Mouse (Mus musculus): ENCODE results near the gene Kif21b. TPM values are rescaled to one million over a fixed set of nuclear protein-coding genes. Genes with fewer than 3 reads are reported as not detected.

The Kif21b gene
- polyA plus RNA-seq, 1 experiment from 2014 or later, result 10.2 TPM

DNA sequence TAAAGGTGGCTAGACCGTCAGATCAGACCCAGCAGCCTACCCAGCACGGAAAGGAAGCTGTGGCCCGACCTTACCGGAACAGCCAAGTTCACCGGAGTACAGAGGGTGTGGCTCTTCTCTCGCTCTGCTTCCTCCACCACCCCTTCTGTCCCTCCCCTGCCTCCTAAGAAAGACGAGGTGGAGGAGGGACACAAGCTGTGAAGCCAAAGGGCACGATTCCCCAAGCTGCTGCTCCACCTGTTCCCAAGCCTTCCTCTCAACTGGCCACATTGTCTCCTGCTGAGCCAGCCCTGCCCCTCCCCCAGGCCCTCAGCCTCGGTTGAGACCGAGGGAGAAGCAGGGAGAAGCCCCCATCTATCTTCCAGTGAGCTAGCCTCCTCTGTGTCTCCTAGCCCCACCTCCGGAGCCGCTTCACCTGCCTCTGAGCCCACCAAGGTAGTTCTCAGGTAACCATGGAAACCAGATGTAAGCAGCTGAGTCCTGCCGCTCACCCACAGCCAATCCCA lies 43.0 kb downstream of the Kif21b start:
- H3K36me3 ChIP-seq (ENCODE audit: control insufficient read depth, insufficient read depth, low read length), result peaks cover 7% of the 10 kb centered on the region
- no peak overlapping the region for H3K4me3 ChIP-seq (ENCODE audit: low read depth, low read length)

GRCm38 (mm10) chr1:136175183-136175582 lies 44.0 kb downstream of the Kif21b start:
- Histone ChIP-seq H3K4me1 (ENCODE audit: control insufficient read depth, insufficient read depth, low read length) (peaks cover 10% of the 10 kb centered on the region), H3K27me3 (ENCODE audit: control insufficient read depth, insufficient read depth, low read length) (no peaks in the 10 kb centered on the region), H3K36me3 (ENCODE audit: control insufficient read depth, insufficient read depth, low read length) (peaks cover 7% of the 10 kb centered on the region), H3K9me3 (ENCODE audit: control insufficient read depth, low read length) (no peaks in the 10 kb centered on the region), H3K9ac (ENCODE audit: low read length) (no peak overlapping the region), H3K4me2 (ENCODE audit: low read depth, severe bottlenecking) (no peak overlapping the region), H3K4me3 (ENCODE audit: low read depth, low read length) (no peak overlapping the region), H3K27ac (replicated peaks; ENCODE audit: low read depth, low read length) (no peak overlapping the region)
- ATAC-seq (ENCODE audit: insufficient number of reproducible peaks, low FRiP score, low TSS enrichment, low read depth), result 0 out of 2 replicates have a peak, but pooled peaks have one; percentile 4
- DNase-seq (ENCODE audit: low spot score), result peak; percentile 70
- 36% methylated on average over 6 of the region's 6 CpGs for WGBS

More for the DNA sequence above, 43.0 kb downstream of the Kif21b start:
- no peak overlapping the region for H3K4me2 ChIP-seq (ENCODE audit: low read depth, severe bottlenecking)
- ATAC-seq (ENCODE audit: insufficient number of reproducible peaks, low FRiP score, low TSS enrichment, low read depth) (no peak), DNase-seq (ENCODE audit: low spot score) (peak; percentile 38)
- 16% methylated on average over 13 of the region's 13 CpGs for WGBS
- no peak overlapping the region for H3K9ac ChIP-seq (ENCODE audit: low read length)
- H3K27me3 ChIP-seq (ENCODE audit: control insufficient read depth, insufficient read depth, low read length), result no peaks in the 10 kb centered on the region
- H3K9me3 ChIP-seq (ENCODE audit: control insufficient read depth, low read length), result no peaks in the 10 kb centered on the region
- peaks cover 10% of the 10 kb centered on the region for H3K4me1 ChIP-seq (ENCODE audit: control insufficient read depth, insufficient read depth, low read length)
- no peak overlapping the region for H3K27ac ChIP-seq (replicated peaks; ENCODE audit: low read depth, low read length)

GRCm38 (mm10) chr1:136177085-136177484 lies 45.9 kb downstream of the Kif21b start:
- Histone ChIP-seq H3K27ac (replicated peaks; ENCODE audit: low read depth, low read length) (no peak overlapping the region), H3K9me3 (ENCODE audit: control insufficient read depth, low read length) (no peaks in the 10 kb centered on the region), H3K4me3 (ENCODE audit: low read depth, low read length) (no peak overlapping the region), H3K36me3 (ENCODE audit: control insufficient read depth, insufficient read depth, low read length) (peaks cover 5% of the 10 kb centered on the region), H3K4me1 (ENCODE audit: control insufficient read depth, insufficient read depth, low read length) (peaks cover 10% of the 10 kb centered on the region), H3K9ac (ENCODE audit: low read length) (no peak overlapping the region), H3K27me3 (ENCODE audit: control insufficient read depth, insufficient read depth, low read length) (no peaks in the 10 kb centered on the region), H3K4me2 (ENCODE audit: low read depth, severe bottlenecking) (no peak overlapping the region)
- 90% methylated on average over 2 of the region's 2 CpGs for WGBS
- ATAC-seq (ENCODE audit: insufficient number of reproducible peaks, low FRiP score, low TSS enrichment, low read depth), result no peak
- DNase-seq (ENCODE audit: low spot score), result no peak

GRCm38 (mm10) chr1:136178741-136179140 lies 47.6 kb downstream of the Kif21b start:
- WGBS, result 60% methylated on average over 6 of the region's 6 CpGs
- Histone ChIP-seq H3K9ac (ENCODE audit: low read length) (no peak overlapping the region), H3K27me3 (ENCODE audit: control insufficient read depth, insufficient read depth, low read length) (no peaks in the 10 kb centered on the region), H3K4me1 (ENCODE audit: control insufficient read depth, insufficient read depth, low read length) (peaks cover 7% of the 10 kb centered on the region), H3K4me3 (ENCODE audit: low read depth, low read length) (no peak overlapping the region), H3K27ac (replicated peaks; ENCODE audit: low read depth, low read length) (no peak overlapping the region), H3K36me3 (ENCODE audit: control insufficient read depth, insufficient read depth, low read length) (peaks cover 5% of the 10 kb centered on the region), H3K9me3 (ENCODE audit: control insufficient read depth, low read length) (no peaks in the 10 kb centered on the region), H3K4me2 (ENCODE audit: low read depth, severe bottlenecking) (no peak overlapping the region)
- ATAC-seq (ENCODE audit: insufficient number of reproducible peaks, low FRiP score, low TSS enrichment, low read depth), result no peak
- DNase-seq (ENCODE audit: low spot score), result no peak

GRCm38 (mm10) chr1:136179511-136180001 lies 48.4 kb downstream of the Kif21b start:
- no peaks in the 10 kb centered on the region for H3K9me3 ChIP-seq (ENCODE audit: control insufficient read depth, low read length)
- no peak overlapping the region for H3K9ac ChIP-seq (ENCODE audit: low read length)
- no peak overlapping the region for H3K4me2 ChIP-seq (ENCODE audit: low read depth, severe bottlenecking)
- no peak overlapping the region for H3K4me3 ChIP-seq (ENCODE audit: low read depth, low read length)
- H3K36me3 ChIP-seq (ENCODE audit: control insufficient read depth, insufficient read depth, low read length), result peaks cover 5% of the 10 kb centered on the region
- no peaks in the 10 kb centered on the region for H3K27me3 ChIP-seq (ENCODE audit: control insufficient read depth, insufficient read depth, low read length)
- H3K4me1 ChIP-seq (ENCODE audit: control insufficient read depth, insufficient read depth, low read length), result no peaks in the 10 kb centered on the region
- ATAC-seq (ENCODE audit: insufficient number of reproducible peaks, low FRiP score, low TSS enrichment, low read depth), result no peak
- WGBS, result 92% methylated on average over 2 of the region's 2 CpGs
- no peak overlapping the region for H3K27ac ChIP-seq (replicated peaks; ENCODE audit: low read depth, low read length)
- no peak for DNase-seq (ENCODE audit: low spot score)

- Histone ChIP-seq H3K4me1 (ENCODE audit: control insufficient read depth, insufficient read depth, low read length) (no peaks in the 10 kb centered on the region), H3K27me3 (ENCODE audit: control insufficient read depth, insufficient read depth, low read length) (no peaks in the 10 kb centered on the region), H3K36me3 (ENCODE audit: control insufficient read depth, insufficient read depth, low read length) (no peaks in the 10 kb centered on the region), H3K4me2 (ENCODE audit: low read depth, severe bottlenecking) (no peak overlapping the region), H3K4me3 (ENCODE audit: low read depth, low read length) (no peak overlapping the region), H3K9me3 (ENCODE audit: control insufficient read depth, low read length) (no peaks in the 10 kb centered on the region), H3K9ac (ENCODE audit: low read length) (no peak overlapping the region), H3K27ac (replicated peaks; ENCODE audit: low read depth, low read length) (no peak overlapping the region)
- DNase-seq (ENCODE audit: low spot score) (no peak), ATAC-seq (ENCODE audit: insufficient number of reproducible peaks, low FRiP score, low TSS enrichment, low read depth) (no peak)
- WGBS, result 85% methylated on average over 5 of the region's 5 CpGs
Observed at GRCm38 (mm10) chr1:136190033-136190432, 58.8 kb downstream of the Kif21b start.

DNA sequence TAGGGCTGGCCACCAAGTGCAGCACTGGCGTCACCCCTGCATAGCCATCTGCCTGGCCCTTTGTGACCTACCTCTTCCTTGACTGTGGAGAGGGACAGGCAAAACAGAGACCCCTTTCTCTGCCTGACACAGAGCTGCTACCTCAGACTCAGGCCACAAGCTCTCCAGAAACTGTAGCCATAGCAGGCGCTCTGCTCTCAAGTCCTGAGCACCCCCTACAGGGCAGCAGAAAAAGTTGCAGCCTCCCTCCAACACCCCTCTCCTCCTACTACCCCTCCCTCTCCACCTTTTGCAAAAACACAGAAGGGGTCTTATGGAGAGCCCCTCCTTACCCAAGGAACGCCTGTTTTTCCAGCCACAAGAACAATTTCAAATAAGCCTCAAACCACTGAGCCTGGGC lies 81.6 kb downstream of the Kif21b start, which contains the start of gene Mroh3:
Gene Mroh3, minus strand, starts transcription at position 26 of the 400 bp plus-strand sequence.
- no peaks in the 10 kb centered on the region for H3K4me1 ChIP-seq (ENCODE audit: control insufficient read depth, insufficient read depth, low read length)
- 51% methylated on average over 3 of the region's 3 CpGs for WGBS
- no peak within 1 kb of the TSS for H3K27ac ChIP-seq (replicated peaks; ENCODE audit: low read depth, low read length)
- no peak within 1 kb of the TSS for H3K4me2 ChIP-seq (ENCODE audit: low read depth, severe bottlenecking)
- no peak within 1 kb of the TSS for H3K9ac ChIP-seq (ENCODE audit: low read length)
- H3K9me3 ChIP-seq (ENCODE audit: control insufficient read depth, low read length), result no peaks in the 10 kb centered on the region
- ATAC-seq (ENCODE audit: insufficient number of reproducible peaks, low FRiP score, low TSS enrichment, low read depth) (no peak), DNase-seq (ENCODE audit: low spot score) (peak; percentile 49)
- no peak within 1 kb of the TSS for H3K4me3 ChIP-seq (ENCODE audit: low read depth, low read length)
- H3K36me3 ChIP-seq (ENCODE audit: control insufficient read depth, insufficient read depth, low read length), result peaks cover 5% of the 10 kb centered on the region; the same call in 1 of the 2 replicates
- no peaks in the 10 kb centered on the region for H3K27me3 ChIP-seq (ENCODE audit: control insufficient read depth, insufficient read depth, low read length)

GRCm38 (mm10) chr1:136214304-136214703 lies 83.1 kb downstream of the Kif21b start:
- Histone ChIP-seq H3K4me2 (ENCODE audit: low read depth, severe bottlenecking) (no peak overlapping the region), H3K9ac (ENCODE audit: low read length) (no peak overlapping the region), H3K27me3 (ENCODE audit: control insufficient read depth, insufficient read depth, low read length) (no peaks in the 10 kb centered on the region), H3K27ac (replicated peaks; ENCODE audit: low read depth, low read length) (no peak overlapping the region), H3K9me3 (ENCODE audit: control insufficient read depth, low read length) (no peaks in the 10 kb centered on the region), H3K36me3 (ENCODE audit: control insufficient read depth, insufficient read depth, low read length) (peaks cover 6% of the 10 kb centered on the region; the same call in 1 of the 2 replicates), H3K4me1 (ENCODE audit: control insufficient read depth, insufficient read depth, low read length) (no peaks in the 10 kb centered on the region), H3K4me3 (ENCODE audit: low read depth, low read length) (no peak overlapping the region)
- 92% methylated on average over 15 of the region's 15 CpGs for WGBS
- no peak for DNase-seq (ENCODE audit: low spot score)
- ATAC-seq (ENCODE audit: insufficient number of reproducible peaks, low FRiP score, low TSS enrichment, low read depth), result no peak

Measured in limb, embryonic 11.5 days (tissue).